Mouse (Mus musculus) spleen, adult 2 months (tissue): ENCODE measurements around the gene Tbx6.

ENCODE experiments used
- CTCF ChIP-seq: fragments of 200-500 bp; IDR thresholded peaks from 2 replicates; pipeline ENCODE4 v1.5.1; 2011; ENCODE audit warnings: mild to moderate bottlenecking, inconsistent platforms; ENCODE audit not compliant: insufficient read depth, insufficient read length, insufficient replicate concordance; ENCODE audit errors: extremely low read depth
- POLR2A ChIP-seq: fragments of 200-500 bp; IDR thresholded peaks from 2 replicates; pipeline ENCODE4 v1.6.1; 2011; ENCODE audit warnings: low read depth, low read length, inconsistent platforms

DNA sequence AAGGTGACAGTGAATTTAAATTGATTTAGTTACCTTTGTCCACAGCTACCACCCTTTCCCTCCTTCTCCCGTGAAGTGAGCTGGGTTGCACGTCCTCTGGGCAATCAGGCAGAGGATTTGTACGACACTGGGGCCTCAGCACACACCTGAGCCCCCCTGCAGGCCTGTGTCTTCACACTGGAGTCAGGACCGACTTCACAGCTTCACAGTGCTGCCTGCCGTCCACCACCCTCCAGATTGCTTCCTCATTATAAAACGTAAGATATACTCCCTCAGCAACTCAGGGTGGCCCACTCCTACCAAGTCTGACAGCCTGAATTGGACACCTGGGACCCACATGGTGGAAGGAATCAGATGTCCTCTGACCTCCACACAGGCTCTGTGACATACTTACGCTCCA lies 22.7 kb upstream of the Tbx6 start:
- TF ChIP-seq POLR2A (no peak), CTCF (no peak)
